Mouse (Mus musculus): ENCODE results near the gene L3mbtl4.
A peak's percentile ranks its signal among the peaks of the same experiment; 100 is the strongest.

Gene L3mbtl4

DNA sequence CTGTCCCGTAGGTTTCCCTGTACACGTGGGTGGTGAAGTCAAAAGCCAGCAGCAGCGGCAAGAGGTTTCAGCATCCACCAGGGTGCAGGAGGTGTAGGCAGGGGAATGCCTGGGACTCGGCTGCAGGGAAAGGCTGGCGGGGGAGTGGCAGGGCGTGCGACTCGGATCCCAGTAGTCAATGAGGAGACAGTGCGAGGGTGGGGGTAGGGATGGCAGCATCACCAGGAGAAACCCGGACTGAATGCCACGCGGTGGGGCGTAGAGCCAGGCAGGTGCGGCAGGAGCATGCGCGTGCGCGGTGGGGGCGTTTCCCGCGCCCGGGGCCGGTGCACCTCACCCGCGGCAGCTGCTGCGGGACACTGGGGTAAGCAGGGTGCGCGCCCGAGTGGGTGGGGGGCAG is at the start of gene L3mbtl4:
Gene L3mbtl4, plus strand, starts transcription at position 271 of the 400 bp plus-strand sequence.
- peak; percentile 42 for DNase-seq (ENCODE audit: extremely low spot score, low spot score)

DNA sequence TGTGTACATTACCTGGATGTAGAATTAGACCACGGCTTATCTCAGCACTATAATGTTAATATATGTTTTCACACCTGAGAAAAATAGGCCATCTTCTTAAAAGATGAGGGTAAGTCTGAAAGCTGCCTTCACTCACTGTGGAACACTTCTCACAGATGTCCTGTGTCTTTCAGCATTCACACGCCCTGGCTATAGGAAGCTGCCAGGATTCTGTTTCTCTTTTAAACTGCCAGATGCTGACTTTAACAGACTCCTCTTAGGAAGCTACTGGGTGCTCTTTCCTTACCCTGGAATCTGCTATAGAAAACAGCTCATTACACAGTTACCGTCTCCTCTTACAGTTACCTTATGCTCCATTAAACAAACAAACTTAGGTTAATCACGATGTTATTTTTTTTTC is 43.1 kb upstream of the L3mbtl4 start:
- no peak for DNase-seq (ENCODE audit: extremely low spot score, low spot score)

DNA sequence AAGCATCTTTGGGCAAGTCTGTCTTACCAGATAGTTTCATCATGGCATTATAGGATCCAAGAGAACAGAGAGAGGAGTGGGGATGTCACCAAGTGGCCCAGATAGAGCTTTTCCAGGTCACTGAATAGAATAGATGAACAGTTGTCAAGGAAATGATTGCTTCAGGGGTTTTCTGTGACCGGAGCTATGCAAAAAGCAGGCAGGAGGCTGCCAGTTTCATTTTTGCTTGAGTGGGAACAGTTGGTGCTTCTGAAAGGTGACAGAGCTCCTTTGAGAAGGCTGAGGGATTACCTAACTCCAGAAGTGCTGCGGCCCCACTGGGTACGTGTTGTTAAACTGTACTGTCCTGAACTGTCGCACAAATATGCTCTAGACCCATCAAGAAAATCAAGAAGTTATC is 38.2 kb upstream of the L3mbtl4 start:
- no peak for DNase-seq (ENCODE audit: extremely low spot score, low spot score)

DNA sequence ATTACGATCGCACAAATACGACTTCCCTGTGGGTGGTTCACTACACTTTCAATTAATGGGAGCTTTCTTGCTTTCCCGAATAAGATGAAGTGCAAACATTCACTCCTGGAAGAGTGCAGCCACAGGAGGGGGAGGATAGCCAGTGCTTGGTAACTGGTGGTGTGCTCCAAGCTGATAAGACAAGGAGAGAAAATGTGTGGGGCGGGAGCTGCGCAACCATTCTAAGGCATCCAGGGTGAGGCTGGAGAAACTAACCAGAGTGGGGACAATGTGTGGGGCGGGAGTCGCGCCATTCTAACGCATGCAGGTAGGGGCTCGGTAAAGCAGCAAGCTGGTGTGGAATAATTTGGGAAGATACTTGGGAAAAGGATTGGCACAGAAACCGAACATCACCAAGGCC is 36.6 kb upstream of the L3mbtl4 start:
- no peak for DNase-seq (ENCODE audit: extremely low spot score, low spot score)

DNA sequence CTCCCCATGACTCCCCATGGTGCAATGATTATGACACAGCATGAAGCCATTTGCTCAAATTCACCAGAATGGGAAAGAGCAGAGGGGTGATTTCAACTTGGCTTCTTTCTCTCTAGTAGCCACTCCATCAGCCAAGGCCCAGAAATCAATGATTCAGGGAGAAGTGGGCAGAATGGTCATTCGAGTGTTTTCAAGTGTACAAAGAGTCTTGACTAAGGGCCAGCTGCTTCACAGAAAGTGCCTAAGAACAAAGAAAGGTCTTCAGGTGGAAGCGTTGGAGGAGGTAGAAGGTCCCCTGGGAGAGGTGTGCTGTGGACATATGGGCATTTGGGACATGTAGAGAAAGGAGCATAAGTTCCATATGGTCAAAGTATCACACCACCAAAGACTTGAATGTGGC is 33.4 kb upstream of the L3mbtl4 start:
- no peak for DNase-seq (ENCODE audit: extremely low spot score, low spot score)

DNA sequence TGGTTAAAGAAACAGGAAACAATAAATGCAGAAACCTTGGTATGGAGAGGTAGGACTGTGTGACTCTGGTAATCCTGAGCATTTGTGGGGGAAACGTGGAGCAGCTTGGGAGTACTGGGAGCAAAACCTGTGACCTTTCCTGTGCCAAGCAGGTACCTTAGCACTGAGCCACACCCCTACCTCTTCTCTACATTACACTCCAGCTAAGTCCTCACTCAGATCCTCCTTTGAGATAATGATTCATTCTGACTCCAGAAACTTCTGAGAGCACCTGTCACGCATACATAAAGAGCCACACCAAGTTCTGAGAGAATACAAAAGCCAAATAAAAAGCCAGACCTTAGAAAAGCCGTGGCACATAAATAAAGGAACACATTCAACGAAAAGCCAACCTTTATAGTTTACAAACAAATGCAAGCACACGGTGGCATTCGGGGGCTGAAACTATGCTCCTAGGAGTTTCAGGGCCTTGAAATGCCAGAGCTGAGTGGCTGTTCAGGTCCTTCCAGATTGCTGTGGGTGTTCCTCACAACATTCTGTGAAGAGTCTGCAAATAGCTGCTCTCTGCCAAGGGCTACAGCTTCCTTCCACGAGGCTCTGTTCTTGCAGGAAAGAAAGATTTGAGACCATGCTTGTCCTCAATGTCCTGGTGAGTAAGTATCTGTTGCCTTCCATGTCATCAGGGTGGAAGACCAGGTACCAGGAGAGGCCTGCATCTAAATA is 8.6 kb upstream of the L3mbtl4 start:
- no peak for DNase-seq (ENCODE audit: extremely low spot score, low spot score)

DNA sequence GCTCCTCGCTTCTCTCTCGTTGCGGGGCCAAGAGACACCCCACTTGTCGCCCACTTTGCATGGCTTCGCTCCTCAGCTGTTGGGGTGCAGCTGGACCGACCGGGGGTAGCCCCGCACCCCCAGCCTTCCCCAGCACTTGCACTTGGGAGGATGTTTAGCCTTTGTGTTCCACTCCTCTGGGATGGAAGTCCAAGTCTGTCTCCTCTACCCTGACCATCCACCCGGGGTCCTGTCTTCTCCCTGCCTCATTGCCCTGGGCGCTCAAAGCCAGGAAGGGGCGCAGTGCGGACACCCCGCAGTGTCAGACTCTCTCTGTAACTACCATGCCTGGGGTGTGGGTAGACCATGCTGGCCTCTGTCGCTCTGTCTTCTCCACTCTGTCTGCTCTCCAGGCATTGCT is 357 bp downstream of the L3mbtl4 start:
- DNase-seq (ENCODE audit: extremely low spot score, low spot score) = peak; percentile 20

DNA sequence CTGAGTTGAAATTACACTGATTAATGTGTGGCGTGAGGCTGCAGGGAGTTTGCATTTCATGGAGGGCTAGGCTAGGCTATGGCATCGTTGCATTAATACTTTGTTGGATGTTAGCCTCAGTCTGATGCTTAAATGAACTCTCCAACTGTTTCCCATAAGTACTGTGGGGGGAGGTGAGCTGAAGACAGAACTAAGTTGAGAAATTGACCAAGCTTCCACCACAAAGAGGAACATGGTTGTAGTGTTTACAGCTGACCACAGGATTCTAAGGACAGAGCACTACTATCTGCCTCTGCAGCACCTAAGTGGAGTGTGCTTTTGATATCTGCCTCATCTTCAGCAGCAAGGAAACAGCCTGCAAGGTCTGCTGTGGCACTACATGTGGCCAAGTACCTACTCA is 1.5 kb downstream of the L3mbtl4 start:
- no peak for DNase-seq (ENCODE audit: extremely low spot score, low spot score)

DNA sequence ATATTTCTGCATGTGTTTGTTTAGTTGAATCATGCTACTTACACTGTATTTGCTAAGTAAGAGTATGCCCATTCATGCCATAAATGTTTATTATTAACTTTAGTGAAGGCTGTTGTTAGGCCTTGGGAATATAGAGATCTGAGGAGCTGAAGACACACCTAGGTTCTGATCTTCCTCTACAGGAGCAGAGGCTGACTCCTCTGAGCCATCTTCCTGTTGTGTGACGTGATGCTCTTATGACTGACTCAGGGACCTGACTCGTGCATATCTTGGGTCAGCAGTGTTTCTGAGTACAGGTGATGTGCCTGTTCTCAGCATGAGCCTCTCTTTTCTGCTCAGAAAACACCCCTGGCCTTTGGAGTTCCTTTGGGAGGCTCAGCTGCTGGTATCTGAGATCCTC is 7.3 kb downstream of the L3mbtl4 start:
- DNase-seq (ENCODE audit: extremely low spot score, low spot score) = no peak

DNA sequence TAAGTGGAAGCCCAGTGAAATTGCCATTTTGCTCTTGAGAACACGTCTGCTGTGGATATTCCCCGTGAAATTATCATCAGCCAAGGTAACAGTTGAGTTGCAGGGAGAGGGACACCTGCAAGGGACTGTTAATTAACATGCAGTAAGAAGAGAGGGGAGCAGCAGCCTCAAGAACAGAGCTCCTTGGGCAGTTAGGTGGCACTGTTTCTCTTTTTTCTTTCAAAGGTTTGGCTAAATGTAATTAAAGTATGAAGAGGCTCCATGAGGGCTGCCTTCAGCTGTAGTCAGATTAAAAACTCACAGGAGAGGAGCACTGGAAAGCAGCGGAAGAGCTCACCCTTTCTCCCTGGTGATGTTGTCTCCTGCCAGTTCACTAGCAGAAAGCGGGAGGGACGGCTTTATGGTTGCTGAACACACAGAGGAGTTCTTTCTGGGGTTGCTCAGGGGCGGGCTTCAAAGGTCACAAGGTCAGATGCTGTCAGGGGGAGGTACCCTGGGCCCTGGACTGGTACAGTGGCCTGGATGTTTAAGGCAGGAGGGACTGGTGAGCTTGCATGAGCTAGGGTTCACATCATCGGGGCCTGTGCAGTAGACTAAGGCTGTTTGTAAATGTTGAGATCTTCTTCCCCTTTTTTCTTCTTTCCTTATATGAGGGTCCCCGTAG is 11.7 kb downstream of the L3mbtl4 start:
- DNase-seq (ENCODE audit: extremely low spot score, low spot score) = no peak

DNA sequence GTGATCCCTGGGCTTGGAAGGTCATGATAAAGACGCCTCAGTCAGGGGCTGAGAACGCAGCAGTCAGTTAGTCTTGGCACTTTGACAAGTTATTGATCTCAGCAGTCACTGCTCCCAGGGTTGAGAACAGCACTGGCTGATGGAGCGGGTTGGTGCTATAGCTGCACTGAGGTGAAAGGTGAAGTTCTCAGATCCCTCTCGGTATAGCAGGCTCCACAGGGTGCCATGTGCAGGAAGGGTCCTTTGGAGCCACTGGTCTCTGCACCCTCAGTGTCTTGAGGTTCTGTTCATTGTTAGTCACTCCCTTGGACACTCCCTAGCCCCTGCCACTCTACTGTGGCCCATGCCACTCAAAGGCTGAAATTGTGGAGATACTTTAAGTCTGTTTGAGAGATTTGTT is 14.5 kb downstream of the L3mbtl4 start:
- DNase-seq (ENCODE audit: extremely low spot score, low spot score) = no peak

DNA sequence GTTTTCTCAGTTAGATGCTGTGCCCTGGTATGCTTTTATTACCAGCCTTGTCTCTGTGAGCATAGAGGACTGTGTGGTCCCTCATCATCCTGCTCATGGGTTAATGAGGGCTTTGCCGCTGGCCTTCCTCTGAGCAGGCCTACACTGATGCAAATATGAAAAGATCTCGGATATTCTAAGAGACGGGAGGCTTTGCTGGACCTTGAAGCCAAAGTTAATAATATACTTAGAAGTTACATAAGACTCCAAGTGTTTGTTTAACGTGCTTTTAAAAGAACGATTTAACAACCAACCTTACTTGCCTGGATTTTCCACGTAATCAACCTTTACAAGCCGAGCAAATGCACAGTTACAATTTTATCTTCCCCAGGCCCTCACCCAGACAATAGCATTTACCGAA is 15.1 kb downstream of the L3mbtl4 start:
- no peak for DNase-seq (ENCODE audit: extremely low spot score, low spot score)

DNA sequence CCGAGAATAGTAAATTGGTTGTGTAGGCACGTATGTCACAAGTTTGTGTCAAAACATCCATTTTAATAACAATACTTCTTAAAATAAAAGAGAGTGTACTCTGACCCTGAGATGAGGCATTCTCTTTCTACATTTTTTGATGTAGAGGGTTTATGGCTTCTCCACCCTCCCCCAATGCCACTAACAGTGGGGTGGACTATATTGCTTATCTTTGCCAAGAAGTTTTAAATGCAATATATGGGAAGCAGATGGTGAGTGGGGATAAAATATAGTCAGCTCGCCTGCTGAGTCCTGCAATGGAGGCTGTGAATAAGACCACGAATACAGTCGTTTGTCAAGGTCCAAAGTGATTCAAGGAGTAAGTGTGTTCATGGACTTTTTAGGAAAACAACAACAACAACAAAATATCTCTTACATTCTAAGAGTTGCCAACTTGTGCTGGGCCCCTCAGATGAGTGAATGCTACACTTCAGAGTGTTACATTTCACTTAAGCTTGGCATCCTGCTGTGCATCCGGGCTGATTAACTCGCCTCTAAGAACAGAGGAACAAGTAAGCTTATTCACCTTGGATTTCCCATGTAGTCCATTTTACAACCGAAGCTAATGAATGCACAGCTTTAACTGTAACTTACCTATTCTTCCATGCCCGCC is 18.2 kb downstream of the L3mbtl4 start:
- no peak for DNase-seq (ENCODE audit: extremely low spot score, low spot score)

DNA sequence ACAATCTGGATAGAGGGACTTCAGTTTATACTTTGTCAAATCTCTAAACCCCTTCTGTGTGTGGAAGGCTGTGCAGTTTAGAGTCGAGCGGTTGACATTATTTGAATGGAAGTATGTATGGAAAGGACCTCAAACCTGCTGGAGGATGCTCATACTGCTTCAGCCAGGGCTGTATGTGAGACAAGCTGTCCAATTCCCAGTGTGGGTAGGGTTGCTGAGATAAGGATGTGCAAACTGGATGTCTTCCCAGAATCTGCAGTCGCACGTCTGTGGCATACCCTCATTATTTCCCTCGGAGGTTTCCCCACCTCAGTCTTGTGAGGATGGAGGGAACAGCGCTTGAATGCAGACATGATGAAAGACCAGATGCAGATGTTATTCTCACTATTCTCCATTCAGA is 34.8 kb downstream of the L3mbtl4 start:
- no peak for DNase-seq (ENCODE audit: extremely low spot score, low spot score)

DNA sequence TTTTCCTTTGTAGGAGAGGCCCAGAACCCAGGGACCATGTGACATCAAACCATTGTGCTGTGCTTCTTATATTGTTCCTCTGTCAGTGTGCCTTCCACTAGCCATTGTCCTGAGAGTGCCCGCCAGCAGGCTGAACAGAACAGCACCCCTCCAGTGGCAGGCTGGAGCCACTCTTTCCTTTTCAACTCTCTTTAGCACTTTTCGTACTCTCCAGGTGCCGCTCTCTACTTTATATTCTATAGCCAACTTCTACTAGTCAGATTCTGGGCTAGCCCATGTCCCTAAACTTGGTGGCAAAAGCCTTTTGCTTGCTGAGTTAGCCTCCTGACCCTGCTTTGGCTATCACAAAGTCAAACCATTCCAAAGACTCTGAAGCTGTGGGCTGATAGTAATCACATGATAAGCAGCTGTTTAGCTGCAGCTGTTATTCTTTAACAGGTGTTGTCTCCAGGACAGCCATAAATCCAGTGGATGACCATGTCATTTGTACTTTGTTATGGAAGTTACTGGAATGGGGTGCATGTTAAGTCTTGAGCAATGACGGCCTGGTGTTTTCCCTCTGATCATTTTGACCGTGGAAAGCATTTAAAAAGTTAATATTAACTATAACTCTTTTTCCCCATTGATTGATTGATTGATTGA is 38.8 kb downstream of the L3mbtl4 start:
- no peak for DNase-seq (ENCODE audit: extremely low spot score, low spot score)

DNA sequence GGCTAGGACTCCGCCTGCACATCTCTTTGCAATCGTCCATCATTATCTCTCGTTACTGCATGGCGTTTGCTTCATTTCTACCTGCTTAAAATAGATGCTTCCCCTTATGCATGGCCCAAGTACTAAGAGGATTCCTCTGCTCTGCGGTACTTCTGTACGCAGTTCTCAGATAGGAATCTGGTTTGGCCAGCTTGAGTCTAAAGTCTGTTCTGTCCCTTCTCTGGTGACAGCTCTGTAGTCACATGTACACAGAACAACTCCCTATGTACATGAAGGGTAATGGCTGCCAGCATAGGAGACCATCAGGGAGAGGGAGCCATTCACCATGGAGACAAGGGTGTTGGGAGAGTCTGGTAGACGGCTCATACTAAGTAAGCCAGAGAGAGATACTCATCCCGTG is 47.3 kb downstream of the L3mbtl4 start:
- DNase-seq (ENCODE audit: extremely low spot score, low spot score) = no peak

DNA sequence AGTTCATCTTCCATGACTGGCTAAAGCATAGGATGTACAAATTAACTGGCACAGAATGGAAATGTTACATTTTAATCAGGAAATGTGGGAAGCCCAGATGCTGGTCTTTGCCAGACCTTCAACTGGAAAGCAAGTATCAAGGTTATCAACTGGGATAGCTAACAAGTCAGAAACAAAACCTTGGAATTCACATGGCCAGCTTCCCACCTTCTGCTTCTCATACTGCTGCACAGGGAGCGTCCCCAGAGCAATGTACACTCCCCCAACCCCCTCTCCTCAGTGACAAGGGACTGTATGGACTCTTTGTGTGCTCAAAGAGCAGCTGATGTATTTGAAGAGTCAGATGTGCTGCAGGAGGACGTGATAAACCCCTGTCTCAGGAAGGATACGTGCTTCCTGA is 49.0 kb downstream of the L3mbtl4 start:
- no peak for DNase-seq (ENCODE audit: extremely low spot score, low spot score)

DNA sequence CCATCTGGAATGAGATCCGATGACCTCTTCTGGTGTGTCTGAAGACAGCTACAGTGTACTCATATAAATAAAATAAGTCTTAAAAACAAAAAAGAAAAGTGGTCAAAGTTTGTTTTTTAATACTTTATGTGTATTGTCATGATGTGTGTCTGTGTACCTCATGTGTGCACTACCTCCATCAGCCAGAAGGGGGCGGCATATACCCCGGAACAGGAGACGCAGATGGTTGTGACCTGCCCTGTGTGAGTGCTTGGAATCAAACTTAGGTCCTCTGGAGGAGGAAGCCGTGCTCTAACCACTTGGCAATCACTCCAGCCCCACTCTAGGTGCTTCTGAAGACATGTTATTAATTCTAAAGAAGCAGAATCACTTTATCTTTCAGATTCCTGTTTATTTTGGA is 58.6 kb downstream of the L3mbtl4 start:
- no peak for DNase-seq (ENCODE audit: extremely low spot score, low spot score)

DNA sequence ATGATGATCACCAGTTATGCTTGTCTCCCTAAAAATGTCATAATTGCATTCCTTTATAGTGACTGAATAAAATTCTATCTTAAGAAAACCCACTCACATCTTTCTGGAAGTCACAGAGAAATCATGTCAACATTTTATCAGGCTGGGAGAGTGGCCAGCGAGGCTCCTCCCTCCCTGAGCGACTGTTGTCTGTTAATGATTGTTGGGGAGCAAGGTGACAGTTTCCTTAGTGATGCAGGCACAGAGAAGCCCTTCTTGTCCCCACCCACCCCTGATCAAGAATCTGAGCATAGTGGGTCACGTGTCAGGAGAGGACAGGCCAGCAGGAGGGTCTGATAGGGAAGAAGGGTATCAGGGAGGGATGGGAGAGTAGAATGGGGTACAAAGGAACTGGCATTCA is 59.8 kb downstream of the L3mbtl4 start:
- DNase-seq (ENCODE audit: extremely low spot score, low spot score) = no peak

DNA sequence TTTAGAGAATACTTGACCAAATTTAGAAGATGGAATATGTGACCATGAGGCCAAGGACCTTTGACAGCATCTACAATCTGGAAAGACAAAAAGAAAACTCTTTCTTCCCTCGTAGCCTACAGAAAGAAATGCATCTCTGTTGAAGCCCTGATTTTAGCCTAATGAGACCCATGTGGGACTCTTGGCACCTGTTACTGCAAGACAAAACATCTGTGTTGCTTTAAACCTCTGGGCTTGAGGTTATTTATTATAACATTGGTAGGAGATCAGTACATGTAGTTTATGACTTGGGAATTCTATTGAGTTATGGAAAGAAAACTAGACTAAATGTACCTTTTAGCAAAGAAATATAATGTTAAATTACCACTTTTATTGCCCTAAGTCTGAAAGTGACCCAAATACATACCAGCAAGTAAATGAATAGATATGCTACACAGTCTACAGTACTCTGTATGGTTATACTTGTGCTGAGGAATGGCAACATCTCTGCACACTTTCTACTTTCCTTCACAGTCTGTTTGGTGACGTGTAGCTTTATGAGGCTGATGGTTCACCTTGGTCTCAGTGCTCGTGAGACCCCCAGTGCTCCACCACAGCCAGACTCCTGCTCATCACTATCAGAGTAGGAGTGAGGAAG is 65.4 kb downstream of the L3mbtl4 start:
- no peak for DNase-seq (ENCODE audit: extremely low spot score, low spot score)

DNA sequence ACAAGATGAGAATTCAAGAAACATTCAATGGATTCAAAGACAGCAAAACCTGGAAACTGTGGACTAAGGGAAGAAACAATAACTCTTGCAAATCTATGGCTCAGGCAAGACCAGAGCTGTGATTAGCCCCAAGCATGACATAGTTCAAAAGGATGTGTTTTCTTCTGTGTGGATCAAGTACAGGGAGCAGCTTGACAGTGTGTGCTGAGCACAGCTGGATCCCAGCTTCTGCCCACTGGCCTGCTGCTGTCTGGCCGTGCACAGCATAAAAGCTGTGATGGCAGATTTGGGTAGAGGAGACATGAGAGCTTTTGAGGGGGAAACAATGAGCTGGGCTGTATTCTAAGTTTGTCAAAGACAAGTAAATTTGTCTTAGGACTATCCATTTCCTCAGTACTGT is 84.1 kb downstream of the L3mbtl4 start:
- DNase-seq (ENCODE audit: extremely low spot score, low spot score) = no peak

DNA sequence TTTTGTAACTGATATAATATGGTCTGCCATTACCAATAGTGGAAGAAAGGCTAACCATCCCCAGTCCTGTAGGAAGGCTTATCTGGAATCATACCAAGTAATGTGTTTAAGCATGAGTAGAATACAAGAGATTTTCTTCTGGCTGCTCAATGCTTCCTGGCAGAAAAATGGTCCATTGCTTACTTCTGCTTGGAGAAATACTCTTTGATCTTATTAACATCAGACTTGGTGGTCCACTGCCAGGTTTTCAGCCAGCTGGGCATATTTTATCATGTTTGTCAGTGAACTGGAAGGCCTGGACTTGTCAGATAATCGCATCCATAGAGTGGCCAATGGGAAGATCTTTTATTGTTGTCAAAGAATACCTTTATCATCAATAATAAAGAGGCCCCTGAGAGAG is 97.5 kb downstream of the L3mbtl4 start:
- DNase-seq (ENCODE audit: extremely low spot score, low spot score) = no peak
